Mouse (Mus musculus) small intestine, adult 2 months (tissue): ENCODE data around the gene Pld2.

Source experiments
- CTCF ChIP-seq: fragments of 200-500 bp; IDR thresholded peaks from 2 replicates; pipeline ENCODE4 v1.5.1; 2012; ENCODE audit warnings: low read depth, mild to moderate bottlenecking, control low read depth, inconsistent platforms, low read length, moderate library complexity, mixed read lengths; ENCODE audit not compliant: insufficient replicate concordance, insufficient read length; ENCODE audit errors: extremely low read depth
- POLR2A ChIP-seq: fragments of 200-500 bp; IDR thresholded peaks from 2 replicates; pipeline ENCODE4 v1.6.1; 2012; ENCODE audit warnings: low read depth, mild to moderate bottlenecking, control low read depth, inconsistent platforms, low read length, moderate library complexity

DNA sequence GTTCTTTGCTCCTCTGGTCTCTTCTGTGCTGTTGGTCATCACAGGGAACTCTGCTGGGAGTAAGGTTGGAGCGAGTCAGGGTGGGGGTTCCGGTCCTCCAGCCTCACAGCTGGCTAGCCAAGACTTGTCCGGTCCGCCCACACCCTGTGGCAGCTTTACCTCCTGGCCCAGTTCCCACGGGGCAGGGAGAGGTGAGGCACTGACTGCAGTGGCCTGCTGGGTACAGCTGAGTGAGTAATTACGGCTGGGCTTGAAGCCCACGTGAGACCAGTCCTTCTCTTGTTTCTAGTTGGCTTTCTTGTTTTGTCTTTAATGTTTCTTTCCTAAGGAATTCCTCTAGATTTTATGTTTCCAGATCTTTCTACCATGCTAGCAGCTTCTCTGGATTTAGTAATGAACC, 45.6 kb downstream of the Pld2 start:
- TF ChIP-seq CTCF (no peak), POLR2A (no peak)
